Mouse (Mus musculus) forebrain, embryonic 10.5 days (tissue): Measurements from ENCODE around the gene Krtap1-3. TPM values are rescaled to one million over a fixed set of nuclear protein-coding genes. Genes with fewer than 3 reads are reported as not detected.
"Not testable (repeated sequence)": the region's sequence is repeated elsewhere in the genome, so short reads cannot be mapped to it uniquely, and the experiment has no call there.

ENCODE experiments used
- DNase-seq: peaks from one replicate; pipeline ENCODE4 v3.0.0-alpha.2; 2017; ENCODE audit warnings: low spot score; ENCODE audit errors: extremely low spot score
- H3K27ac ChIP-seq: fragments of 300-500 bp; sonication (generic); 2 replicates; pipeline ENCODE4 v1.5.1; 2016; ENCODE audit warnings: mild to moderate bottlenecking
- H3K27me3 ChIP-seq: fragments of 300-500 bp; sonication (generic); 2 replicates; pipeline ENCODE4 v1.6.1; 2016; ENCODE audit warnings: mild to moderate bottlenecking; ENCODE audit not compliant: poor library complexity, severe bottlenecking
- H3K36me3 ChIP-seq: fragments of 300-500 bp; sonication (generic); replicated peaks from 2 replicates; pipeline ENCODE4 v1.6.1; 2016; ENCODE audit warnings: mild to moderate bottlenecking, moderate library complexity
- H3K4me1 ChIP-seq: fragments of 300-500 bp; sonication (generic); 2 replicates; pipeline ENCODE4 v1.6.1; 2016
- H3K4me3 ChIP-seq: fragments of 300-500 bp; sonication (generic); 2 replicates; pipeline ENCODE4 v1.5.1; 2016; ENCODE audit warnings: mild to moderate bottlenecking, moderate library complexity
- H3K9me3 ChIP-seq: fragments of 300-500 bp; sonication (generic); 2 replicates; pipeline ENCODE4 v1.6.1; 2016; ENCODE audit warnings: mild to moderate bottlenecking, moderate library complexity
- WGBS: fragments of 180-500 bp; shearing (Covaris S2); methylation state at CpG from one replicate; pipeline ENCODE4 v1.1.7; 2016; 5-methylcytosine and 5-hydroxymethylcytosine counted together
- polyA plus RNA-seq: library from polyadenylated mRNA; unstranded; fragments of >200 nt; fragmentation: Nextera tagmentation; extraction: Ambion mirVana; gene quantifications from 2 replicates; pipeline ENCODE4 v1.2.1, GENCODE M21; 2016

The Krtap1-3 gene
- not detected in 2 replicates for polyA plus RNA-seq

- no peaks in the 10 kb centered on the region for H3K36me3 ChIP-seq
- no peak within 1 kb of the TSS for H3K4me3 ChIP-seq
- H3K4me1 ChIP-seq = no peaks in the 10 kb centered on the region
- WGBS = 89% methylated on average over 6 of the region's 6 CpGs
- no peak within 1 kb of the TSS for H3K27ac ChIP-seq
- no peak for DNase-seq
- H3K27me3 ChIP-seq = no peaks in the 10 kb centered on the region
- no peaks in the 10 kb centered on the region for H3K9me3 ChIP-seq
Measured at GRCm38 (mm10) chr11:99590981-99591380, at the start of gene Krtap1-3. Gene Krtap1-3 (minus strand): TSS chr11:99591339.

- DNase-seq = no peak
- no peak overlapping the region for H3K4me3 ChIP-seq
- no peaks in the 10 kb centered on the region for H3K36me3 ChIP-seq
- 59% methylated on average over 1 of the region's 1 CpGs for WGBS
- no peaks in the 10 kb centered on the region for H3K4me1 ChIP-seq
- no peaks in the 10 kb centered on the region for H3K9me3 ChIP-seq
- no peak overlapping the region for H3K27ac ChIP-seq
- no peaks in the 10 kb centered on the region for H3K27me3 ChIP-seq
Measured at GRCm38 (mm10) chr11:99640926-99641325, 49.8 kb upstream of the Krtap1-3 start.

GRCm38 (mm10) chr11:99637086-99637485 lies 45.9 kb upstream of the Krtap1-3 start:
- WGBS = 87% methylated on average over 1 of the region's 1 CpGs
- DNase-seq = no peak
- Histone ChIP-seq H3K4me3 (no peak overlapping the region), H3K27ac (no peak overlapping the region), H3K36me3 (no peaks in the 10 kb centered on the region), H3K9me3 (no peaks in the 10 kb centered on the region), H3K4me1 (peaks cover 5% of the 10 kb centered on the region), H3K27me3 (no peaks in the 10 kb centered on the region)

- no peaks in the 10 kb centered on the region for H3K27me3 ChIP-seq
- H3K36me3 ChIP-seq = no peaks in the 10 kb centered on the region
- DNase-seq = no peak
- H3K9me3 ChIP-seq = no peaks in the 10 kb centered on the region
- H3K27ac ChIP-seq = 0 out of 2 replicates have a peak within 1 kb of the TSS, but pooled peaks have one; percentile 15
- 40% methylated on average over 8 of the region's 8 CpGs for WGBS
- H3K4me1 ChIP-seq = peaks cover 5% of the 10 kb centered on the region
- H3K4me3 ChIP-seq = no peak within 1 kb of the TSS
Measured at GRCm38 (mm10) chr11:99634653-99635134, 43.6 kb upstream of the Krtap1-3 start, which contains the start of gene Krtap4-2. Gene Krtap4-2 (minus strand): TSS chr11:99635084.

GRCm38 (mm10) chr11:99633293-99633692 lies 42.2 kb upstream of the Krtap1-3 start:
- WGBS = 79% methylated on average over 2 of the region's 2 CpGs
- DNase-seq = no peak
- H3K4me1 ChIP-seq = peaks cover 5% of the 10 kb centered on the region
- no peaks in the 10 kb centered on the region for H3K36me3 ChIP-seq
- no peaks in the 10 kb centered on the region for H3K27me3 ChIP-seq
- no peak overlapping the region for H3K4me3 ChIP-seq
- no peaks in the 10 kb centered on the region for H3K9me3 ChIP-seq
- H3K27ac ChIP-seq = no peak overlapping the region

GRCm38 (mm10) chr11:99630890-99631289 lies 39.8 kb upstream of the Krtap1-3 start:
- 86% methylated on average over 3 of the region's 3 CpGs for WGBS

GRCm38 (mm10) chr11:99628138-99628537 lies 37.0 kb upstream of the Krtap1-3 start, which contains the start of gene Krtap4-1:
Gene Krtap4-1 (minus strand): TSS chr11:99628238.
- H3K4me3 ChIP-seq = no peak within 1 kb of the TSS
- DNase-seq = no peak
- no peaks in the 10 kb centered on the region for H3K36me3 ChIP-seq
- no peaks in the 10 kb centered on the region for H3K9me3 ChIP-seq
- 86% methylated on average over 4 of the region's 4 CpGs for whole genome bisulfite sequencing
- H3K27me3 ChIP-seq = no peaks in the 10 kb centered on the region
- no peaks in the 10 kb centered on the region for H3K4me1 ChIP-seq
- no peak within 1 kb of the TSS for H3K27ac ChIP-seq

More at GRCm38 (mm10) chr11:99630890-99631289, 39.8 kb upstream of the Krtap1-3 start:
- Histone ChIP-seq H3K36me3 (no peaks in the 10 kb centered on the region), H3K27ac (no peak overlapping the region), H3K27me3 (no peaks in the 10 kb centered on the region), H3K9me3 (no peaks in the 10 kb centered on the region), H3K4me1 (peaks cover 5% of the 10 kb centered on the region), H3K4me3 (no peak overlapping the region)
- DNase-seq = no peak

GRCm38 (mm10) chr11:99620335-99620734 lies 29.2 kb upstream of the Krtap1-3 start, which contains the start of gene Gm11562:
Gene Gm11562 (minus strand): TSS chr11:99620435.
- H3K9me3 ChIP-seq = no peaks in the 10 kb centered on the region
- H3K27me3 ChIP-seq = no peaks in the 10 kb centered on the region

GRCm38 (mm10) chr11:99614796-99615363 lies 23.7 kb upstream of the Krtap1-3 start, which contains the start of gene Krtap2-4:
Gene Krtap2-4 (minus strand): TSS chr11:99614846.
- H3K4me3 ChIP-seq = no peak within 1 kb of the TSS

More at GRCm38 (mm10) chr11:99620335-99620734, 29.2 kb upstream of the Krtap1-3 start, which contains the start of gene Gm11562:
- H3K27ac ChIP-seq = no peak within 1 kb of the TSS
- no peak for DNase-seq
- no peaks in the 10 kb centered on the region for H3K4me1 ChIP-seq
- H3K4me3 ChIP-seq = no peak within 1 kb of the TSS
- 92% methylated on average over 2 of the region's 2 CpGs for WGBS
- H3K36me3 ChIP-seq = no peaks in the 10 kb centered on the region

GRCm38 (mm10) chr11:99610089-99610488 lies 18.9 kb upstream of the Krtap1-3 start, which contains the start of gene Gm11937:
Gene Gm11937 (minus strand): TSS chr11:99610189.
- not testable (repeated sequence) for H3K4me1 ChIP-seq, H3K27me3 ChIP-seq, H3K27ac ChIP-seq, H3K4me3 ChIP-seq, H3K36me3 ChIP-seq, H3K9me3 ChIP-seq, DNase-seq
- 94% methylated on average over 1 of the region's 2 CpGs for WGBS

More at GRCm38 (mm10) chr11:99614796-99615363, 23.7 kb upstream of the Krtap1-3 start, which contains the start of gene Krtap2-4:
- no peak within 1 kb of the TSS for H3K27ac ChIP-seq
- no peak for DNase-seq
- no peaks in the 10 kb centered on the region for H3K27me3 ChIP-seq
- H3K36me3 ChIP-seq = no peaks in the 10 kb centered on the region
- H3K9me3 ChIP-seq = no peaks in the 10 kb centered on the region
- no peaks in the 10 kb centered on the region for H3K4me1 ChIP-seq
- 84% methylated on average over 3 of the region's 3 CpGs for WGBS

- no peak overlapping the region for H3K4me3 ChIP-seq
- no peaks in the 10 kb centered on the region for H3K27me3 ChIP-seq
- WGBS = 70% methylated on average over 1 of the region's 1 CpGs
- H3K9me3 ChIP-seq = no peaks in the 10 kb centered on the region
- no peak overlapping the region for H3K27ac ChIP-seq
- no peaks in the 10 kb centered on the region for H3K36me3 ChIP-seq
- DNase-seq = no peak
- no peaks in the 10 kb centered on the region for H3K4me1 ChIP-seq
Measured at GRCm38 (mm10) chr11:99609126-99609525, 18.0 kb upstream of the Krtap1-3 start.

- H3K27ac ChIP-seq, H3K36me3 ChIP-seq, DNase-seq, H3K27me3 ChIP-seq, H3K9me3 ChIP-seq, H3K4me1 ChIP-seq, H3K4me3 ChIP-seq: not testable (repeated sequence)
- WGBS = 84% methylated on average over 1 of the region's 1 CpGs
Measured at GRCm38 (mm10) chr11:99603208-99603607, 12.1 kb upstream of the Krtap1-3 start, which contains the start of gene Gm11938. Gene Gm11938 (minus strand): TSS chr11:99603308.

GRCm38 (mm10) chr11:99597742-99598141 lies 6.6 kb upstream of the Krtap1-3 start, which contains the start of gene Krtap9-3:
Gene Krtap9-3 (minus strand): TSS chr11:99598105.
- not testable (repeated sequence) for H3K4me3 ChIP-seq, H3K27me3 ChIP-seq, H3K4me1 ChIP-seq, H3K27ac ChIP-seq, H3K9me3 ChIP-seq, H3K36me3 ChIP-seq, DNase-seq
- 90% methylated on average over 6 of the region's 6 CpGs for WGBS
